Mouse (Mus musculus) lung, postnatal 0 days (tissue): ENCODE measurements at regions not wholly inside any gene's neighbourhood (a gene's known extent, or its start where the extent isn't known, plus 50 kb on each side); places are given as distances from the start of the nearest gene placed in this dataset.

Experiments used
- CTCF ChIP-seq: IDR thresholded peaks from 2 replicates; pipeline ENCODE4 v1.5.1; 2016; ENCODE audit warnings: antibody characterized with exemption, mild to moderate bottlenecking
- EP300 ChIP-seq: IDR thresholded peaks from 2 replicates; pipeline ENCODE4 v1.6.1; 2016; ENCODE audit warnings: antibody characterized with exemption, mild to moderate bottlenecking, control low read depth

GRCm38 (mm10) chr19:32978037-32978745 is 220.9 kb downstream of the Pten start:
- TF ChIP-seq CTCF (no peak), EP300 (no peak)
